Mouse (Mus musculus) right cerebral cortex, postnatal 36 days (tissue): ENCODE results near the gene Kcnk12.
A peak's percentile ranks its signal among the peaks of the same experiment; 100 is the strongest.

Experiments used
- DNase-seq, 2 experiments: peaks; one replicate each; pipeline ENCODE4 v3.0.0; 2022; ENCODE audit warnings: low spot score in 2 of 2, mixed read lengths in 1 of 2

Gene Kcnk12

DNA sequence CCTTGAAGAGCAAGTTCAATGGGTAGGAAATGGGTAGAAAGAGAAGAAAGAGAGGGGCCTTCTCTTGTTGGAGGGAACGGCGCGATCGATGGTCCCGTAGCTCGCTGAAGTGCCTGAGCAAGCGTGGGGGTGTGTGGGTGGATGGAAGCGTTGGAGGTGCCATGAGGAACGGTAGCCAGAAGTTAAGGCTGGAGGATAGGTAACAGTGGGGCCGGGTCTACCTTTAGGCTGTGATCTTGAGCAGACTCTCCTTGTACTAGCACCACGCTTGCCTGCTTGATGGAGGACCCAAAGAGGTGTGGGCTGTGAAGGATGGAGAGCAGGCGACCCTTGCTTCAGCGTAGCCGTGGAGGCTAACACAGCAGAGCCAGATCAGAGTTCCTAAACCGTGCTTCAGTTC lies 12.1 kb downstream of the Kcnk12 start:
- no peak for DNase-seq

DNA sequence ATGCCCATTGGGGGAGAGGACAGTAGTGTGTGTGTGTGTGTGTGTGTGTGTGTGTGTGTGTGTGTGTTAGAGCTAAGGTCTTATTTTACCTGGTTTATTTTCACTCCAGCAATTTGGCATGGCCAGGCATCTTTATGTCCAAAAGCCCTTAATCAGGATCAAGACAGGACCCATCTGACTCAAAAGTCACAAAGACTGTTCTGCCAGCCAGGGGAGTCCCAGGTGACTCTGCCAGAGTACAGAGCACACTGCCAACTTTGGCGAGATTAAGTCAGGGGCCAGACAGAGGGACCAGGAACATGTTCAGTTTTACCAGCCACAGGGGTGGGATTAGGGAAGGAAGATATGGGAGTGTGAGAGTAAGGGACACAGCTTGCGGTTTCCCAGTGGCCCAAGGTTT lies 12.9 kb downstream of the Kcnk12 start:
- DNase-seq = no peak

GRCm38 (mm10) chr17:87784141-87784831 lies 13.5 kb downstream of the Kcnk12 start:
- peak; percentile 72 to 86 for DNase-seq

DNA sequence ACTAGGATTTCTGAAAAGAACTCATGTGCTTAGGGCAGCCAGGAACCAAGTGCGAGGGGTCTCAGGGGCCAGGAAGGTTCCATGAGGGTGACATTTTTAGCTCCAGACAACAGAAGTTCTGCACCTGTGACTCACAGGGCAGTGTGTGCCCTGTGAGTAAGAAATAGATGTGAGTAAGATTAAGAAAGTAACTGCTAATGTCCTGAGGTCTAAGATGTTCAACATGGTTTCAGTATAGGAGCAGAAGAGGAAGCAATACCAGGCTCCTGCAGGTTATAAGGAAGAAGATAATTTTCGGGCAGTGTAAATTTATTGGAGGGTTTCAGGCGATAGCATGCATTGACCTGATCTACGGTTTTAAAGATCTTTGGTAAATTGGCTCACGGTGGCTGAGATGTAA lies 16.6 kb downstream of the Kcnk12 start:
- no peak for DNase-seq

GRCm38 (mm10) chr17:87780164-87780563 lies 17.6 kb downstream of the Kcnk12 start:
- DNase-seq = no peak

GRCm38 (mm10) chr17:87774982-87775381 lies 22.8 kb downstream of the Kcnk12 start:
- DNase-seq = no peak

DNA sequence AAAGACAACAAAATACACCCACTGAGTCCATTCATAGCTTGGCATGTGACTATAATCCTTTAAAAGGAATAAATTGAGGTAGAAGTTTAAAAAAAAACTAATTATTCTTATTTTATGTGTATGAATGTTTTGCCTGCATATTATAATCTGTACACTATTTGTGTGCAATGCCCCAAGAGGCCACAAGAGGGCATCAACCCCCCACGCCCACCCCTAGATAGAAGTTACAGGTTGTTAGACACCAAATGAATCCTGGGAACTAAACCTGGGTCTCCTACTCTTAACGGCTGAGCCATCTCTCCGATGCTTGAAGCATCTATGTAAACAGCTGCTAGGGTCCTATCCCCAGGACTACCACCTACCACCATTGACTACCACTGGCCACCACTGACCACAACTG lies 24.6 kb downstream of the Kcnk12 start:
- DNase-seq = no peak

DNA sequence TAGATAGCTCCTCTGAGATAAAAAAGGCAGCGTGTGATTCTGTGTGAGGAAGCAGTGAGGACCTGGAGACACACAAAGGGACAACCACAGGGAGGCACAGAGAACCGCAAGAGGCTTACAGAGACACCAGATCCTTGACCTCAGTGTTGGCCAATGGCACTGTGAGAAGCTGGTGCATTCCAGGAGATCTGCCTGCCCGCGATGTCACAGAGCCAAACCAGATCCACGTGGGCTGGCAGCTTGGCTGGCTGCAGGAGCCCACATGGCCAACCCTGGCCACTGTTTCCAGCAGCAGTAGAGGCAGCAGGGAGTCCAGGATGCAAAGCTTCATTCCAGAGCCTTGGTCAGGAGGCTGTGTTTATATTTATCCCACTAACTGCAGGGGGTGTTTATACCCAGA lies 27.0 kb downstream of the Kcnk12 start:
- no peak for DNase-seq

DNA sequence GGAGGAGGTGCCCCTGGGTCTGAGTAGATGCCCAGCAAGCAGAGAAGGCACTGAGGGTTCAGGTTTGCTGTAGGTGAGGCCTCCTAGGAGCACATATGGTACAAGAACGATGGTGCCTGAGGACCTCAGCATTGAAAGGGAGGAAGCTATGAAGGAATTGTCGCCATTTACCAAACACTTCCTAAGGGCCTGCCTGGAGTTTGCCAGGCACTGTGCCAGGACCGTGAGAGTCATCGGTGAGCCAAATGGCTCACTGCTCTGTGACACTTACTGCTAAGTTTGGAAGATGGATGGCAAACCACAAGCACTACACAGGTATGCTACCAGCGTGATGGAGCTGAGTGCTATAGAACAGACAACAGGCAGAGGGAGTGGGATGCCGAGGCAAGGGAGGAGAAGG lies 30.9 kb downstream of the Kcnk12 start:
- DNase-seq = no peak

GRCm38 (mm10) chr17:87765031-87765430 lies 32.8 kb downstream of the Kcnk12 start:
- DNase-seq = no peak

DNA sequence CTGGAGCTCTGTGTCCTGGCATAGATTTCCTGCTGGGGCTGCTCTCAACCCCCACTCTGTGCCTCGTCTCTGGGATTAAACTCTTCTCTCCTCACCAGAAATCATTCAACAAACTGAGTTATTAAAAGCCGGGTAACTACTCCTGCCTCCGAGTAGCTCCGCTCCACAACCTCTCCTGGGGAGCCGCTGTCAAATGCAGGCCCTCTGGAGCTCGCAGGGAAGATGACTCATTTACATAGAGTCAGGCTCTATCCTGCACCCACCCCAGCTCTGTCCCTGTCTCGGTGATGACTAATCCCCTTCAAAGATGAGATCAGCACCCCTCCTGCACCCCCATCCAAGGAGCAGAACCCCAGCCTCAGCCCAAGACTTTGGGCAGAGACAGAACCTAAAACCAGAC lies 34.6 kb downstream of the Kcnk12 start:
- no peak for DNase-seq

DNA sequence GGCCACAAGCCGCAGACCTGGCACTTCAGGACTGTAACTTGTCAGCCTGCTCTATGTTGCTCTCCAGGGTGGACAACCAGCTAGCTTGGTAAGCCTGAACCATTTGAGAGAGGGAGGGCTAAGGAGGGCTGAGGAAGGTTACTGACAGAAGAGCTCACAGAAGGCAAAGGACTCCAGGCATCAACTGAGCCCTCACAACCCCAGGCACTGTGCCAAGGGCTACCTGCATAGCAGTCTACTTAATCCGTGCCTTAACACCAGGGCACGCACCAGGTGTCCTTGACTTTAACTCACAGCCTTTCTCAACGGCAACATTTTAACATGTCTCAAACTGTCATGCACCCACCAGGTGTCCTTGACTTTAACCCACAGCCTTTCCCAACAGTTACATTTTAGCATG lies 37.5 kb downstream of the Kcnk12 start:
- no peak for DNase-seq

DNA sequence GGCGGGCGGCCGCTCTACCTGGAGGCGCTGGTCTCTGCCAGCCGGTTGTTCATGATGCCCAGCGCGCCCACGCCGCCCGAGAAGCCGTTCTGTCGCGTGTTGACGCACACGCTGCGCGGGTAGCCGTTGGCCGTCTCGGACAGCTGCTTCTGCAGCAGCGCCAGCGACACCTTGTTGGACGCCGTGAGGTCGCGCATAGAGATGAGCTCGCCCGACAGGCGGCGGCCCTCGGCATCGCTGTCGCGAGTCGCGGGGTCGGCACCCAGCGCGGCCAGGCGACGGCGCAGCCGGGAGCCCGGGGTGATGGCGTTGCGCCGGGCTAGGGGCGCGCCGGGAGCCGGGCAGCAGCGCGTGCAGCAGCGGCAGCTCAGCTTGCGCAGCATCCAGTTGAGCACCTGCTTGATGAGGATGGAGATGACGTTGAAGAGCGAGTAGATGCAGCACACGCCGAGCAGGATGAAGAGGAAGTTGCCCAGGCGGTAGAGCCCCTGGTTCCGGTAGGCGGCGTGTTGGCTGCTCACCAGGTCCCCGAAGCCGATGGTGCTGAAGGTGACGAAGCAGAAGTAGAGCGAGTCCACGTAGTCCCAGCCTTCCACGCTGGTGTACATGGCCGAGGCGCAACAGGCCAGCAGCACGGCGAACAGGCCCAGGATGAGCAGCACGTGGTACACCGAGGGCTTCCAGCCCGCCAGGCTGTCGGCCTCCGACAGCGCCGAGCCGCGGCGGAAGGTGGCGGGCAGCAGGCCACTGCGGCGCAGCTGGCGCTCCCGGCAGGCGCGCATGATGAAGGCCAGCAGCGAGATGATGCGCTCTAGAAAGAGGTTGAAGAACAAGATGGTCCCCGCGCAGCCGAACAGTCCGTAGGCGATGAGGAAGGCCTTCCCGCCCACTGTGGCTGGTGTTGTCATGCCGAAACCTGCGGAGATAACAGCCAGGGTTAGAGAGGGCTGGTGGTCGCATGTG lies 51.6 kb downstream of the Kcnk12 start:
- peak; percentile 69 to 75 for DNase-seq

DNA sequence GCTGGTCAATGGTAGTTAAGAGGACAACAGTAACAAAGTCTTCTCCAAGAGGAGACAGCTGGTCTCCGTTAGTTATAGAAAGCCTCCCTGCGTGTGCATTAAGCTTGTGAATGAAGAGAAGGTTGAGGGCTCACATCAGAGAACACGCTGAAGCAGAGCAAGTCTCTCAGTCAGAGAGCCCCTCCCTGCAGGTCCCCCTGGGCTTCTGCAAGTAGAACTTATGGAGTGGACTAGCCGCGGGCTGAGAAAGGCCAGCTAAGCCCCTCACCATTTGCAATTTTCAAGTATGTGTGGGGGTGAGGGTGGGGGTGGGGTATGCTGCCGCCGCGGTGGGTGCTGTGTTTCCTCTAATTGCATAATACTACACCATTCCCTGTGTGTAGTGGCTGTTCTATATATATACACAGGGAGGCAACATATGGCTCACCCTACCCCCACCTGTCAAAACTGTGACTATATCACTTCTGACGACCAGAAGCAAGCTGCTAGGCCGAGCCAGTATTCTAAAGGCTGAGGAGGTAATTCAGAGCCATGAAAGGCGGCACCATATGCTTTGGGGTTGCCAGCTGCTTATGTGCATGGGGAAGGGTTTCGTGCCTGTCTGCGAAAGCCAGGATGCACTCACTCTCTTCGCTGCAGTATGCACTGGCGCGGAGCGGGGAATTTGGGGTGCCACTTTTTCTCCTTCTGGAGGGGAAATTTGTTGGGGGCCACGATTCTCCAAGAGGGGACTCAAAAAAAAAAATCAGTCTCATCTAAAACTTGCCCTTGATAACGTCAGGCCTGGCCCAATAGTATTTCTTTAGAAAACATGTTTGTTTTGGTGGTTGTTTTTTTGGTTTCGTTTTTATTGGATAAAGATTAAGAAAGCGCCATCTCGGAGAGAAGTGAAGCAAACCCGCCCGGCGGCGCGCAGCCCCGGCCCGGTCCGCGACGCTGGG lies 52.5 kb downstream of the Kcnk12 start:
- peak; percentile 76 to 84 for DNase-seq

DNA sequence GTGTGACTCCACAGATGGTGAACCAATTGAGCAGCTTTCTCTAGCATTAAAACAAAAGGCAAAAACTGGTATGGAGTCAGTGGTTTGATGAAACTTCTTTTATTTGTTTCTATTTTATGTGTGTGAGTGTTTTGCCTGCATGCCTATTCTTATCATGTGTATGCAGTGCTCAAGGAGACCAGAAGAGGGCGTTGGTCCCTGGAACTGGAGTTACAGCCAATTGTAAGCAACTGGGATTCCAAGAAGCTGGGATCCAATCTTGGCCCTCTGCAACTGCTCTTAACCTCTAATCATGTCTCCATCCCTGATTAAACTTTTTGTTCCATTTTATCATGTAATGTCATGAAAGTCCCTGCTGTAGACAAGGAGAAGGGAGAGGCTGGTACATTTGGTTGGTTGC lies 58.0 kb downstream of the Kcnk12 start:
- DNase-seq = no peak

- no peak for DNase-seq
Measured at GRCm38 (mm10) chr17:87737144-87737543, 60.6 kb downstream of the Kcnk12 start.

- DNase-seq = no peak
Measured at GRCm38 (mm10) chr17:87734471-87734870, 63.3 kb downstream of the Kcnk12 start.

GRCm38 (mm10) chr17:87731962-87732361 lies 65.8 kb downstream of the Kcnk12 start:
- DNase-seq = no peak

DNA sequence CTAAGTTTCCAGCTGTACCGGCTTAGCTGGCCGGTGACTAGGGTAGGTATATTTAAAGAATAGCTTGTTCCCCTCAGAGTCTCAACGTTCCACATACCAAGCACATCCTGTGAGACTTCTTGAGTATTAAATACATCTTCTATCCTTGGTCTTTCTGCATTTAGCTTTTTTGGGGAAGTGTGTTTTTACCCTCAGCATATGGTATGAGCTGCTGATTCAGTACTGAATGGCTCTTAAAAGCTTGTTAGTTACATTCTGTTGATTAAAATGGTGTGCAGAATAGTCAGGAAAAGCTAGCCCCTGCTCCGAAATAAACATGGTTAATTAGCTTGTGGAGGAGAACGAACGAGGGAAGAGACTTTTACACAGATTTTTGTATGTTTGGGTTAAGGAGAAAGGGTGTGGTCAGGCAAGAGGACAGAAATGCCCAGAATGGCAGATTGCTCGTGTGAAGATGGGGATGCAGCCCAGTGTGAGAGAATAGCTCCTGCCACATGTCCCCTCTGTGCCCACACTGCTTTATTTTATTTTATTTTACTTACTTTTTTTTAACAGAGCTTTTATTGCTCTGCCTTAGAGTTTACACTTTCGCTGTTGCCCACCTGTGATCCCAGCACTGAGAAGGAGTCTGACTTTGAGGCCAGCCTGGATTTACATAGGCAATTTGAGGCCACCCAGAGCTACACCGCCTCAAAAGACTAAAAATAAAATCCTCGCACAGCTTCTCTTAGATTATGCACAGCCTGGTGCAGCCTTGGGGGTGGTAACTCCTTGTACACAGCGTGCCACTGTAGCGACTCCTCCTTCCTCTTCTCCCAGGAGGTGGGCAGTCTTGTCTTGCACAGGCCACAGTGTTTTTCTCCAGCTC lies 71.1 kb downstream of the Kcnk12 start:
- DNase-seq = peak; percentile 29 to 66

- DNase-seq = no peak
Measured at GRCm38 (mm10) chr17:87724727-87725126, 73.1 kb downstream of the Kcnk12 start.

GRCm38 (mm10) chr17:87700101-87700500 lies 97.7 kb downstream of the Kcnk12 start:
- no peak for DNase-seq
